Mouse (Mus musculus): ENCODE data around the gene Smim10l1. TPM values are rescaled to one million over a fixed set of nuclear protein-coding genes. Genes with fewer than 3 reads are reported as not detected.

Smim10l1 gene
- polyA plus RNA-seq (2015; fragmentation: Nextera tagmentation; extraction: Ambion mirVana): 67.6 and 80.7 TPM in 2 replicates

- peak within 1 kb of the TSS; percentile 64 for H3K4me3 ChIP-seq (ENCODE audit: low read length)
- H3K4me1 ChIP-seq (ENCODE audit: insufficient read depth, low read length): 0 out of 2 replicates have a peak, but pooled peaks cover 5% of the 10 kb centered on the region
- peaks cover 11% of the 10 kb centered on the region; the same call in 1 of the 2 replicates for H3K36me3 ChIP-seq (ENCODE audit: insufficient read depth, low read length)
- no peaks in the 10 kb centered on the region for H3K9me3 ChIP-seq (ENCODE audit: low read length)
- peak within 1 kb of the TSS; percentile 69 for H3K4me2 ChIP-seq (replicated peaks; ENCODE audit: low read depth, low read length)
- H3K27ac ChIP-seq (ENCODE audit: low read length): peak within 1 kb of the TSS; percentile 94
- peak within 1 kb of the TSS; percentile 95 for H3K9ac ChIP-seq (replicated peaks; ENCODE audit: low read length)
- no peaks in the 10 kb centered on the region for H3K27me3 ChIP-seq (ENCODE audit: insufficient read depth, low read length)
- no peak for ATAC-seq (ENCODE audit: low FRiP score, low TSS enrichment)
Measured at GRCm38 (mm10) chr6:133104609-133104921, at the start of gene Smim10l1. Gene Smim10l1 (plus strand): TSS chr6:133104909.

- H3K36me3 ChIP-seq (ENCODE audit: insufficient read depth, low read length): no peaks in the 10 kb centered on the region
- H3K9ac ChIP-seq (replicated peaks; ENCODE audit: low read length): no peak within 1 kb of the TSS
- H3K27ac ChIP-seq (ENCODE audit: low read length): no peak within 1 kb of the TSS
- H3K4me3 ChIP-seq (ENCODE audit: low read length): no peak within 1 kb of the TSS
- no peak for ATAC-seq (ENCODE audit: low FRiP score, low TSS enrichment)
- no peaks in the 10 kb centered on the region for H3K4me1 ChIP-seq (ENCODE audit: insufficient read depth, low read length)
- H3K27me3 ChIP-seq (ENCODE audit: insufficient read depth, low read length): no peaks in the 10 kb centered on the region
- H3K4me2 ChIP-seq (replicated peaks; ENCODE audit: low read depth, low read length): no peak within 1 kb of the TSS
- H3K9me3 ChIP-seq (ENCODE audit: low read length): no peaks in the 10 kb centered on the region
Measured at GRCm38 (mm10) chr6:133055716-133056115, 49.0 kb upstream of the Smim10l1 start, which contains the start of gene Tas2r140. Gene Tas2r140 (minus strand): TSS chr6:133055816.

- Histone ChIP-seq H3K4me3 (ENCODE audit: low read length) (no peak overlapping the region), H3K9ac (replicated peaks; ENCODE audit: low read length) (no peak overlapping the region), H3K27ac (ENCODE audit: low read length) (no peak overlapping the region), H3K4me1 (ENCODE audit: insufficient read depth, low read length) (no peaks in the 10 kb centered on the region), H3K9me3 (ENCODE audit: low read length) (no peaks in the 10 kb centered on the region), H3K36me3 (ENCODE audit: insufficient read depth, low read length) (no peaks in the 10 kb centered on the region), H3K27me3 (ENCODE audit: insufficient read depth, low read length) (no peaks in the 10 kb centered on the region), H3K4me2 (replicated peaks; ENCODE audit: low read depth, low read length) (no peak overlapping the region)
- WGBS: 82% methylated on average over 8 of the region's 8 CpGs
- no peak for ATAC-seq (ENCODE audit: low FRiP score, low TSS enrichment)
Measured at GRCm38 (mm10) chr6:133092226-133092625, 12.5 kb upstream of the Smim10l1 start.

- H3K9ac ChIP-seq (replicated peaks; ENCODE audit: low read length): no peak overlapping the region
- H3K4me2 ChIP-seq (replicated peaks; ENCODE audit: low read depth, low read length): no peak overlapping the region
- no peak overlapping the region for H3K27ac ChIP-seq (ENCODE audit: low read length)
- ATAC-seq (ENCODE audit: low FRiP score, low TSS enrichment): no peak
- 0 out of 2 replicates have a peak, but pooled peaks cover 1% of the 10 kb centered on the region for H3K36me3 ChIP-seq (ENCODE audit: insufficient read depth, low read length)
- no peak overlapping the region for H3K4me3 ChIP-seq (ENCODE audit: low read length)
- H3K9me3 ChIP-seq (ENCODE audit: low read length): no peaks in the 10 kb centered on the region
- WGBS: 63% methylated on average over 1 of the region's 1 CpGs
- no peaks in the 10 kb centered on the region for H3K27me3 ChIP-seq (ENCODE audit: insufficient read depth, low read length)
- H3K4me1 ChIP-seq (ENCODE audit: insufficient read depth, low read length): 0 out of 2 replicates have a peak, but pooled peaks cover 5% of the 10 kb centered on the region
Measured at GRCm38 (mm10) chr6:133102430-133102829, 2.3 kb upstream of the Smim10l1 start.

- Histone ChIP-seq H3K27me3 (ENCODE audit: insufficient read depth, low read length) (no peaks in the 10 kb centered on the region), H3K9ac (replicated peaks; ENCODE audit: low read length) (peak overlapping the region; percentile 95), H3K9me3 (ENCODE audit: low read length) (no peaks in the 10 kb centered on the region), H3K36me3 (ENCODE audit: insufficient read depth, low read length) (peaks cover 11% of the 10 kb centered on the region; the same call in 1 of the 2 replicates), H3K4me1 (ENCODE audit: insufficient read depth, low read length) (0 out of 2 replicates have a peak, but pooled peaks cover 5% of the 10 kb centered on the region), H3K4me2 (replicated peaks; ENCODE audit: low read depth, low read length) (peak overlapping the region; percentile 69), H3K27ac (ENCODE audit: low read length) (peak overlapping the region; percentile 94), H3K4me3 (ENCODE audit: low read length) (peak overlapping the region; percentile 64)
- under 1% methylated on average over 61 of the region's 62 CpGs for WGBS
- peak; percentile 99 for ATAC-seq (ENCODE audit: low FRiP score, low TSS enrichment)
Measured at GRCm38 (mm10) chr6:133104922-133105859, 482 bp downstream of the Smim10l1 start.

Other genes starting within 250 kb of the Smim10l1 start
- gene Tas2r116, start 249.5 kb upstream of the Smim10l1 start, polyA plus RNA-seq (2015; fragmentation: Nextera tagmentation; extraction: Ambion mirVana): not detected in 2 replicates
- not detected in 2 replicates for gene Tas2r110, start 236.9 kb upstream of the Smim10l1 start, polyA plus RNA-seq (2015; fragmentation: Nextera tagmentation; extraction: Ambion mirVana)
- gene Tas2r113, start 211.9 kb upstream of the Smim10l1 start, polyA plus RNA-seq (2015; fragmentation: Nextera tagmentation; extraction: Ambion mirVana): not detected in 2 replicates
- not detected in 2 replicates for gene Tas2r125, start 195.3 kb upstream of the Smim10l1 start, polyA plus RNA-seq (2015; fragmentation: Nextera tagmentation; extraction: Ambion mirVana)
- gene Tas2r129, start 153.8 kb upstream of the Smim10l1 start, polyA plus RNA-seq (2015; fragmentation: Nextera tagmentation; extraction: Ambion mirVana): not detected in 2 replicates
- gene Tas2r131, start 147.0 kb upstream of the Smim10l1 start, polyA plus RNA-seq (2015; fragmentation: Nextera tagmentation; extraction: Ambion mirVana): not detected in 2 replicates
- not detected in 2 replicates for gene Tas2r109, start 123.9 kb upstream of the Smim10l1 start, polyA plus RNA-seq (2015; fragmentation: Nextera tagmentation; extraction: Ambion mirVana)
- not detected in 2 replicates for gene Tas2r103, start 67.8 kb upstream of the Smim10l1 start, polyA plus RNA-seq (2015; fragmentation: Nextera tagmentation; extraction: Ambion mirVana)
- not detected in 2 replicates for gene Tas2r140, start 49.1 kb upstream of the Smim10l1 start, polyA plus RNA-seq (2015; fragmentation: Nextera tagmentation; extraction: Ambion mirVana)
- gene 5530400C23Rik, start 187.3 kb downstream of the Smim10l1 start, polyA plus RNA-seq (2015; fragmentation: Nextera tagmentation; extraction: Ambion mirVana): not detected in 2 replicates